Mouse (Mus musculus): Measurements from ENCODE around the gene 0610030E20Rik.

- no peak for TF ChIP-seq CTCF (IDR thresholded peaks at IDR 0.05; ENCODE audit: borderline replicate concordance, control insufficient read depth, extremely low read depth, insufficient read depth, low read length, poor library complexity)
- no peak for TF ChIP-seq POLR2A (IDR thresholded peaks at IDR 0.05; ENCODE audit: control insufficient read depth, extremely low read depth, insufficient read depth, low read length, poor library complexity)
These were observed 20.4 kb downstream of the 0610030E20Rik start for GRCm38 (mm10) chr6:72367460-72367974.
